ENCODE assay signal across 9 mouse cellular contexts in genomic region chr6:113852318-113852717, GRCm38 (mm10).
DNase-seq lines count a peak whose midpoint lies in the region; ATAC-seq and TF ChIP-seq lines count a peak whose summit lies in the region.
"Had no signal": no experiment of that assay in that cellular context is flagged by ENCODE, and none has a peak within 500 bp of the region (broad histone marks: within the 10 kb centered on the region; RNA-seq: fewer than 3 reads in every experiment).

No protein-coding gene starts in this region.

- no peak overlapping the region for H3K27ac ChIP-seq in heart, adult 2 months
- H3K27ac ChIP-seq in heart, embryonic 11.5 days (ENCODE audit: low read depth, low read length), result no peak overlapping the region

- no peaks in the 10 kb centered on the region for H3K36me3 ChIP-seq in heart, adult 2 months (ENCODE audit: control insufficient read depth, insufficient read depth, low read length)
- no peaks in the 10 kb centered on the region for H3K36me3 ChIP-seq in heart, embryonic 11.5 days (ENCODE audit: control insufficient read depth, insufficient read depth, low read length)
- H3K36me3 ChIP-seq: G1E had no signal

- intact Hi-C loops in heart, adult 2 months (cut with DNase I), result no loop called here
- intact Hi-C loops in heart, postnatal 25 days (cut with DNase I), result no loop called here

- no peak for TF ChIP-seq POLR2A in heart, adult 2 months (IDR thresholded peaks at IDR 0.05; ENCODE audit: insufficient read depth, low read depth, low read length)

- peak; percentile 30 to 49 for DNase-seq in heart, adult 2 months
- no peak for DNase-seq in heart, postnatal 25 days (ENCODE audit: low spot score)
- DNase-seq in 416B (ENCODE audit: low read depth), result peak; percentile 81
- peak; percentile 24 for DNase-seq in c-Kit-positive CD71-positive TER-119-negative erythroid progenitor cells, embryonic 14.5 days (ENCODE audit: low read depth)
- peak; percentile 65 to 78 for DNase-seq in kidney, postnatal 25 days
- DNase-seq in mesoderm, embryonic 11.5 days (ENCODE audit: low read depth, low spot score), result peak; percentile 93

- H3K4me2 ChIP-seq in heart, embryonic 11.5 days, result no peak overlapping the region

- no peak for TF ChIP-seq EP300 in heart, adult 2 months (IDR thresholded peaks at IDR 0.05; ENCODE audit: insufficient read depth, low read depth, low read length)

- ATAC-seq in heart, embryonic 11.5 days (replicated peaks; ENCODE audit: insufficient number of reproducible peaks, low FRiP score, low TSS enrichment), result peak; percentile 22; the same call in 1 of the 2 replicates
- ATAC-seq in erythroblast, adult 5-6 weeks (replicated peaks; ENCODE audit: low FRiP score, poor library complexity, severe bottlenecking), result no peak

- H3K9ac ChIP-seq in heart, adult 2 months (ENCODE audit: low read depth, low read length), result no peak overlapping the region
- H3K9ac ChIP-seq in heart, embryonic 11.5 days (ENCODE audit: low read depth, low read length), result no peak overlapping the region

- no peak for TF ChIP-seq CTCF in heart, adult 2 months (IDR thresholded peaks at IDR 0.05)

- H3K79me2 ChIP-seq in heart, adult 2 months (replicated peaks; ENCODE audit: control insufficient read depth, insufficient read depth, low read length), result no peaks in the 10 kb centered on the region

- H3K4me3 ChIP-seq in heart, adult 2 months, result no peak overlapping the region
- no peak overlapping the region for H3K4me3 ChIP-seq in heart, embryonic 11.5 days (ENCODE audit: low read depth, low read length)

- no peaks in the 10 kb centered on the region for H3K27me3 ChIP-seq in heart, adult 2 months (ENCODE audit: control insufficient read depth, insufficient read depth, low read length)
- H3K27me3 ChIP-seq in heart, embryonic 11.5 days (ENCODE audit: control insufficient read depth, insufficient read depth, low read length), result 0 out of 2 replicates have a peak, but pooled peaks cover 3% of the 10 kb centered on the region

- 13% methylated on average over 3 of the region's 3 CpGs for WGBS in heart, adult 2 months
- 9% methylated on average over 3 of the region's 3 CpGs for WGBS in heart, embryonic 11.5 days (ENCODE audit: insufficient replicate concordance)

- H3K4me1 ChIP-seq in heart, adult 2 months (ENCODE audit: control insufficient read depth, insufficient read depth, low read length), result no peaks in the 10 kb centered on the region
- no peaks in the 10 kb centered on the region for H3K4me1 ChIP-seq in heart, embryonic 11.5 days (ENCODE audit: control insufficient read depth, insufficient read depth, low read length)

- H3K9me3 ChIP-seq in heart, embryonic 11.5 days (replicated peaks; ENCODE audit: control insufficient read depth, low read length), result no peaks in the 10 kb centered on the region
